Mouse (Mus musculus) urinary bladder, adult 18-20 months (tissue): Measurements from ENCODE around the gene Ints2.
"Not testable (repeated sequence)": the region's sequence is repeated elsewhere in the genome, so short reads cannot be mapped to it uniquely, and the experiment has no call there.

Experiments
- DNase-seq, 2 experiments: peaks; one replicate each; pipeline ENCODE4 v3.0.0; 2022; ENCODE audit warnings: low spot score in 2 of 2, mixed read lengths in 2 of 2

The Ints2 gene

DNA sequence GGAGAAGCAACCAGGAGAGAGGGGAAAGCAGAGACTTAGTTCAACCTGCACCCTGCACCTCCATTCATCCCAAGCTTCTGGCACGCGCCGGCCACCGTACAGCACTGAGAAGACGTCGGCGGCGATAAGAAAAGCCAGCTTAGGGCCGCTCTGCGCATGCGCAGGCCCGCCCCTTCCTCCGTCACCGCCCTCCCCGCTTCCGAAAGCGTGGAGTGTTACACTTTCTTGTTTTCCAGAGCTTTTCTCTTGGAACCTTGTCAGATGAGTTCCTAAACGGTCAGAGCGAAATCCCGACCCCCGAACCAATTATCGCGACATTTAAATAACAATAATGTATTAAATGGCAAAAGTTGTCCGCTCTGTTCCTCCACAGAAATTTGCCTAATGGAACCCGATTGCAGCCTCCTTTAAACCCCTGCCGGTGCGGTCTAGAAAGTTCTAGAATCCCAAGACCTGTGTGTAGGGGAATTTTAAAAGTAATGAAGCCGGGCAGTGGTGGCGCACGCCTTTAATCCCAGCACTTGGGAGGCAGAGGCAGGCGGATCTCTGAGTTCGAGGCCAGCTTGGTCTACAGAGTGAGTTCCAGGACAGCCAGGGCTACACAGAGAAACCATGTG, at the start of gene Ints2:
TSS of gene Ints2 (minus strand) at position 116 of the 617 bp plus-strand sequence.
- DNase-seq, result peak; percentile 87 to 91

GRCm38 (mm10) chr11:86292201-86292600, 34.8 kb upstream of the Ints2 start:
- DNase-seq, result not testable (repeated sequence)

GRCm38 (mm10) chr11:86291714-86292113, 34.3 kb upstream of the Ints2 start:
- no peak for DNase-seq

GRCm38 (mm10) chr11:86285729-86286128, 28.4 kb upstream of the Ints2 start:
- no peak for DNase-seq

GRCm38 (mm10) chr11:86278442-86279102, 21.2 kb upstream of the Ints2 start:
- DNase-seq, result no peak

DNA sequence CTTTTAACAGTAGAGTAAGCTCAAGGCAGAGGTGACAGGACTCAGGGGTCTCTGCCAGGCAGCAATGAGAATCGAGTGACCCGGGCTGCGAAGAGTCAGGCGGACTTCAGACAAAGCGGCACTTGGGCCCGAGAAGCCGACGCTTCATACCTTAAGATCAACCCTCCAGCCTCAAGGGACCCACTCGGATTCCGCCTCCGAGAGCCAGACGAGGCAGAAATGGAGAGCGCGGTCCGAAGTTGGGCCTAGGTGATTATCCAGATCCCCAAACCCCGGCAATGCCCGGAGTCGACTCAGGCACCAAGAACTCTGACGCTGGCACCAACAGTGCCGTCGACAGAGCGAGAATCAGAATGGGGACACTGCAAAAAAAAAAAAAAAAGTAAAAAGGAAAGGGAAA, 321 bp downstream of the Ints2 start:
- no peak for DNase-seq

DNA sequence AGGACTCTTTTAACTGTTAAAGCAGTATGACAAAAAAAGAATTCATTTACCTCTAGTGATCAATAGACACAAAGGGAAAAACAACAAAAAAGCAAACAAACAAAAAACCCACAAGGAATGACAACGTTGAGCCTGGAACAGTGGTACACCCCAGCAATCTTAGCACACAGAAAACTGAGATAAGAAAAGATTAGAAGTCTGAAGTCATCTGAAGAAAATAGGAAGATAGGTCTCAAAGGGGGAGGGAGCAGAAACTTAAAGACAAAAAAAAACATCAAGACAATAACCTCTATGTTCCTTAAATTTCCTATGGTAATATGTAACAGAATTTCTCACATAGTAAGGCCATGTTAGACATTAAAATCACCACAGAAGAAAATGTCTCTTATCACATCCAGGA, 4.0 kb downstream of the Ints2 start:
- DNase-seq, result no peak

GRCm38 (mm10) chr11:86232446-86232845, 24.9 kb downstream of the Ints2 start:
- no peak for DNase-seq

GRCm38 (mm10) chr11:86231781-86232350, 25.5 kb downstream of the Ints2 start:
- DNase-seq, result no peak

GRCm38 (mm10) chr11:86226646-86227180, 30.7 kb downstream of the Ints2 start:
- no peak for DNase-seq

DNA sequence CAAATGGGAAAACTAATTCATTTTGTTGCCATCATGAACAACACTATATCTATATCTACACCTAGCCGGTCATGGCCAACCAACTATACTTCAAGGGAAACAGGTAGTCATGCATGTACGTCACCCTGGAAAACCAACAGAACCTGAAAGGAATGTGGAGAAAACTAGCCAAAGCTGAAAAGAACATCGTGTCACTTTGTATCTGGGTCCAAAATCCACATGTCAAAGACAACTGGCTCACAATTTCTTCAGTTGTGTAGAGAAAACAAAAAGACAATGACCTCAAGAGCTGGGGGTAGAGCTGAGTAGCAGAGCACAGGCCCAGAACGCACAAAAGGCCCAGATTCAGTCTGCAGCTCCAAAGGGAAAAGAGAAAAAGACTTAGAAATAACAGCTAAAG, 31.6 kb downstream of the Ints2 start:
- DNase-seq, result no peak

- no peak for DNase-seq
Observed at GRCm38 (mm10) chr11:86211803-86212202, 45.6 kb downstream of the Ints2 start.

- DNase-seq, result no peak
Observed at GRCm38 (mm10) chr11:86209123-86209522, 48.3 kb downstream of the Ints2 start.

DNA sequence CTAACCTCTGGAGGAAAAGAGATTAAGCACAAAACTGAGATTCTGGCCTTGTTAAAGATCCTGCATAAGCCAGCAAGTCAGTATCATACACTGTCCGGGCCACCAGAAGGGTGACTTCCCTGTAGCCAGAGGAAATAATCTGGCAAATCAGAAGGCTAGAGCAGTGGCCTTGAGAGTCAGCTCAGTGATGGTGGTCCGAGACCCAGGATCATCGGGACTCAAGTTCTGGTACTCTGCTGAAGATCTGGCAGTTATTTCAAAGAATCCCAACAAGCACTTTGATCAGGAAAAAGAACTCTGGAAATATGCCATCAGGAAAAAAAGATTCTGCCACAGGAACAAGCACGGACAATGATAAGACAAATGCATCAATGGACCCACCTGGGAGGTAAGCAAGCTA, 51.5 kb downstream of the Ints2 start:
- DNase-seq, result no peak

DNA sequence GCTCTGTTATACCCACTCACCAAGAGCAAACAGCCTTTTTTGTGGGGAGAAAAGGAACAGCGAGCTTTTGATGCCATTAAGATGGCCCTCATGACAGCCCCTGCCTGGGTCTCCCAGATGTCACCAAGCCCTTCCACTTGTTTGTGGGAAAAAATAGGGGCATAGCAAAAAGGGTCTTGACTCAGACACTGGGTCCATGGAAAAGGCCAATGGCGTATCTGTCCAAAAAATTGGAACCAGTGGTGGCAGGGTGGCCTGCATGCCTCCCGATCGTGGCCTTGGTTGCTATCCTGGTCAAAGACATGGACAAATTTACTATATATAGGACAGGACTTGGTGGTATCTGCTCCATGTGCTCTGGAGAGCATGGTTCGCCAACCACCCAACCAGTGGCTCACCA, 52.3 kb downstream of the Ints2 start:
- no peak for DNase-seq

DNA sequence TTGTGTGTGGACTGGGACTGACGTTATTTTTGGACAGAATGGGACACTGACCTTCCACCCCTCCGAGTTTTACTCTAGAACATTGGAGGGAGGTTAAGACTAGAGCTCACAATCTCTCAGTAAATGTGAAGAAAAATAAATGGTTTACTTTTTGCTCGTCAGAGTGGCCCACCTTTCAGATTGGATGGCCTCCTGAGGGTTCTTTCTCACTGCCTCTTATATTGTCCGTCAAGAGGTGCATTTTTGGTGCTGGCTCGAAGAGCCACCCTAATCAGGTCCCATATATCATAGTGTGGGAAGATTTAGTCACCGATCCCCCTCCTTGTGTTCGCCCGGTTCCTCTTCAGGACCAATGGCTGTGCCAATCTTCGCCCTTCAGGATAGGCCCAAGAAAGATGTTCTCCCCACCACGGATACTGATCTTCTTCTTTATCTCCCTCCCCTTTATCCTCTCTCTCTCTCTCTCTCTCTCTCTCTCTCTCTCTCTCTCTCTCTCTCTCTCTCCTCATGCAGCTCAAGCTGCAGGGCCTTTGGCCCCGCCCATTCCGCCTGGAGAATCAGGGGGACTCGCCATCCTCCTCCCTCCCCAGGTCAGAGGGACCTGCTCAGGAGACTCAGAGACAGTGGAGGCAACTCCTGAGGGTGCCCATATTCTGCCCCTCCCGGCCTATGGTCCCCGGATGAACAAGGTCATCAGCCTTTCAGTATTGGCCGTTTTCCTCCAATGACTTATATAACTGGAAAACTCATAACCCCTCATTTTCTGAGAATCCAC, 55.3 kb downstream of the Ints2 start:
- DNase-seq, result no peak

DNA sequence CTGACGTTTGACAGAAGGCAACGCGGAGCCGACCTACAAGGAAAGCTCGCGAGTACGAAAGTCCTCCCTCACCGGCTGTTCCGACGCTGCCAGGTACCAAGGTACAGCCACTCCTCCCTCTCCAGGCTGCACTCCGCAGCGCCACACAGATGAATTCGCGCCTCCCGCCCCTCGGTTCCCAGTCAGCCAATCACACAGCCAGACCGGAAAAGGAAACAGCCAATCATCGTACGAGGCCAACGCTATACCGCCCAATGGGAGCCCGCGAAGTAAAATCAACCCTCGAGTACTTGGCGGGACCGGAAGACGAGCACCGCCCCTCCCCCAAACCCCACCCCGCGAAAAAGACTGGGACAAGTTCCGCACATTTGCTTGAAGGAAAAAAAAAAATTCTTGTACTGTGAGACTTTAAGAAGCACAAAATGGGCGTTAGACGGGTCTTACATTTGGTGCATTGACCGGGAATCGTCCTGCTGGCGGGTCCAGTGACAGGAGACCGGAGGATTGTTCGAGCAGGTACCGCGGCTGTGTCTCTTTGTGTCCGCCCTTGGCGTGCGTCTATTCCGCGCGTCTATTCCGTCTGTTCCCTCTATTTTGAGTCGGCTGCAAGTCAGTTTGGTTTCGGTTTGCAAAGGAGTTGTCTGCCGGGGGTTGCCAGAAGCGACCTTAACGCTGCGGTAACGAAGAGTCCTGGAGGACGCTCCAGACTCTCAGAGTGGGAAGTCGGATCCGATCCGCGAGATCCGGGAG, 56.2 kb downstream of the Ints2 start, which contains the start of gene Brip1:
TSS of gene Brip1 (minus strand) at position 157 of the 750 bp plus-strand sequence.
- peak; percentile 77 to 88 for DNase-seq

DNA sequence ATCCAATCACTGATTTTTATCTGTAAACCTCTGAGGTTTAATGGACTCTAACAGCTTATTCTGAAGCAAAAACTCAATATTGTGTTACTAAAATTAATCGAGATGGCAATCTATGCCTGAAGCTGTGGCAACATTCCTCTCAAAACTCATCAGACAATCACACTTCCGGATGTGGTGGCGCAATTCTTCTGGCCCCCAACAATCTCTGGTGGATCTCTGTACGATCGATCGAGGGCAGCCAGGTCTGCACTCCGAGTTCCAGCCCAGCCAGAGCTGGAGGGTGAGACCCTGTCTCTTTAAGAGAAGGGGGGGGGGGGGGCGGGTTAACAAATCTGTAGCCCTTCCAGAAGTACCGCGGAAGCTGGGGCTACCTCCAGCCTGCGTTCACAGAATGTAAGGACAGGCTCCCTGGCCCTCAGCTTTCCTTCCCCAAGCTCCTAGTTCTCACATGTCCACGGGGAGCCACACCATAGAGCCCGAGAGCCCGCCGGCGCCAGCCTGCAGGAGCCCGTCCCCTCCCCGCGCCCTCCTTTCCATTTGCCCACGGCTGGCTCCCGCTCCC, 56.8 kb downstream of the Ints2 start:
- no peak for DNase-seq

DNA sequence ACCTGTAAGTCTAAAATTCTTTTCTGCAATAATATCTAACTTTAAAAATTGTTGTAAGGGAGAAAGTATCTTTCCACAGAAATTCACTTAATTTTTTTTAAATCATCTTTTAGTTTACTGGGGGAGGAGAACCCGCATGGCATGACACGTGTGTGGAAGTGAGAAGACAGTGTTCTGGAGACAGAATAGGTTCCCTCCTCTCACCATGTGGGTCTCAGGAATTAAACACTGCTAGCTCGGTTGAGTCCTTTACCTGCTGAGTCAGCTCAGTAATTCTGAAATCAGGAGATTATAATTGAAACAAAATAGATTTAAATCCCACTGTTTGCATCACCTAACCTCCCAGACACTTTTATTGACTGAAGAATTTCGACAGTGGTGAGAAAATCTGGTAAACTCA, 57.6 kb downstream of the Ints2 start:
- DNase-seq, result no peak

DNA sequence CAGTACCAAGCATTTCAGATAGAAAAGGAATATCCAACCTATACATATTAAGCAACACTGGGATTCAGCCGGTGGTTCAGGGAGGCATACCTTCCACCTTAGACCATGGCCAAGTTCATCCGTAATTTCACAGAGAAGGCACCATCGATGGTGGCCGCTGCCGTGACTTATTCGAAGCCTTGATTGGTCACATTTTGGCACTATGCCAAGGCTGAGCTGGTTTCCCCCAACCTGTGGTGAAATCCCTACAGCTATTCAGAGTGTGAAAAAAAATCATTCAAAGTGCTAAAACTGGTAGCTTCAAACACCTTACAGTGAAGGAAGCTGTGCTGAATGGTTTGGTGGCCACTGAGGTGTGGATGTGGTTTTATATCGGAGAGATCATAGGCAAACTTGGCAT, 72.2 kb downstream of the Ints2 start:
- DNase-seq, result not testable (repeated sequence)

DNA sequence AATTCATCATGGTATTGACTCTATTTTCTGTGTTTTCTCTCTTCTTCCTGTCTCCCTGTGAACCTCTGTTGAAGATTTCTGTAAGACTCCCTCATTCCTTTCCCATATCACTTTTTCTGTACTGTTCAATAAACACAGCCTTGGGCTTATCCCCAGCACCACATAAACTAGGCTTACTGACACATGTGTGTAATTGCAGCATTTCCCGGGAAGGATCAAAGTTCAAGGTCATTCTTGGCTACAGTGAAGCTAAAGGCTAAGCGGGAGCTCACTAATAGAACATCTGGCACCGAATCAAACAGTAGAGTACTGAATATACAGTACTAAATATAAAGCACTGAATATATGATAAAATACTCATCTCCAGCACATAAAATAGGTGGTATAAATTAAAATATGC, 81.5 kb downstream of the Ints2 start:
- DNase-seq, result no peak
